Mouse (Mus musculus): ENCODE results near the gene Gm17606.
"Not testable (repeated sequence)": the region's sequence is repeated elsewhere in the genome, so short reads cannot be mapped to it uniquely, and the experiment has no call there.

Gm17606 gene

GRCm38 (mm10) chr14:54640946-54641304, at the start of gene Gm17606:
Gene Gm17606, plus strand, starts transcription at chr14:54640952.
- in situ Hi-C loops (cut with MboI; ENCODE audit: low pct_unique_long_range_greater_than_20kb in 1 of 2, low sequenced_read_pairs in 2 of 2, unreplicated experiment in 1 of 2), result loop anchor here in 1 of 2 experiments (25.0 kb wide), 1 partner anchor 404 kb away; no protein-coding TSS in a partner anchor

GRCm38 (mm10) chr14:54591056-54591455, 49.7 kb upstream of the Gm17606 start:
- in situ Hi-C loops (cut with MboI; ENCODE audit: low pct_unique_long_range_greater_than_20kb in 1 of 2, low sequenced_read_pairs in 2 of 2, unreplicated experiment in 1 of 2), result no loop called here

GRCm38 (mm10) chr14:54592319-54592934, 48.3 kb upstream of the Gm17606 start:
- in situ Hi-C loops (cut with MboI; ENCODE audit: low pct_unique_long_range_greater_than_20kb in 1 of 2, low sequenced_read_pairs in 2 of 2, unreplicated experiment in 1 of 2), result no loop called here

- in situ Hi-C loops (cut with MboI; ENCODE audit: low pct_unique_long_range_greater_than_20kb in 1 of 2, low sequenced_read_pairs in 2 of 2, unreplicated experiment in 1 of 2), result no loop called here
Measured at GRCm38 (mm10) chr14:54594055-54594454, 46.7 kb upstream of the Gm17606 start.

GRCm38 (mm10) chr14:54594631-54595414, 45.9 kb upstream of the Gm17606 start:
- in situ Hi-C loops (cut with MboI; ENCODE audit: low pct_unique_long_range_greater_than_20kb in 1 of 2, low sequenced_read_pairs in 2 of 2, unreplicated experiment in 1 of 2), result no loop called here

GRCm38 (mm10) chr14:54597084-54597483, 43.7 kb upstream of the Gm17606 start:
- in situ Hi-C loops (cut with MboI; ENCODE audit: low pct_unique_long_range_greater_than_20kb in 1 of 2, low sequenced_read_pairs in 2 of 2, unreplicated experiment in 1 of 2), result no loop called here

GRCm38 (mm10) chr14:54601601-54602000, 39.2 kb upstream of the Gm17606 start:
- in situ Hi-C loops (cut with MboI; ENCODE audit: low pct_unique_long_range_greater_than_20kb in 1 of 2, low sequenced_read_pairs in 2 of 2, unreplicated experiment in 1 of 2), result no loop called here

GRCm38 (mm10) chr14:54602613-54603012, 38.1 kb upstream of the Gm17606 start:
- in situ Hi-C loops (cut with MboI; ENCODE audit: low pct_unique_long_range_greater_than_20kb in 1 of 2, low sequenced_read_pairs in 2 of 2, unreplicated experiment in 1 of 2), result no loop called here

GRCm38 (mm10) chr14:54603038-54603654, 37.6 kb upstream of the Gm17606 start:
- in situ Hi-C loops (cut with MboI; ENCODE audit: low pct_unique_long_range_greater_than_20kb in 1 of 2, low sequenced_read_pairs in 2 of 2, unreplicated experiment in 1 of 2), result no loop called here

GRCm38 (mm10) chr14:54603686-54604085, 37.1 kb upstream of the Gm17606 start:
- in situ Hi-C loops (cut with MboI; ENCODE audit: low pct_unique_long_range_greater_than_20kb in 1 of 2, low sequenced_read_pairs in 2 of 2, unreplicated experiment in 1 of 2), result no loop called here

GRCm38 (mm10) chr14:54605752-54606321, 34.9 kb upstream of the Gm17606 start, which contains the start of gene 4931414P19Rik:
Gene 4931414P19Rik, minus strand, starts transcription at chr14:54605993.
- in situ Hi-C loops (cut with MboI; ENCODE audit: low pct_unique_long_range_greater_than_20kb in 1 of 2, low sequenced_read_pairs in 2 of 2, unreplicated experiment in 1 of 2), result no loop called here

- in situ Hi-C loops (cut with MboI; ENCODE audit: low pct_unique_long_range_greater_than_20kb in 1 of 2, low sequenced_read_pairs in 2 of 2, unreplicated experiment in 1 of 2), result no loop called here
Measured at GRCm38 (mm10) chr14:54607226-54607625, 33.5 kb upstream of the Gm17606 start.

- in situ Hi-C loops (cut with MboI; ENCODE audit: low pct_unique_long_range_greater_than_20kb in 1 of 2, low sequenced_read_pairs in 2 of 2, unreplicated experiment in 1 of 2), result no loop called here
Measured at GRCm38 (mm10) chr14:54609245-54609644, 31.5 kb upstream of the Gm17606 start.

- in situ Hi-C loops (cut with MboI; ENCODE audit: low pct_unique_long_range_greater_than_20kb in 1 of 2, low sequenced_read_pairs in 2 of 2, unreplicated experiment in 1 of 2), result no loop called here
Measured at GRCm38 (mm10) chr14:54609962-54610361, 30.8 kb upstream of the Gm17606 start.

- in situ Hi-C loops (cut with MboI; ENCODE audit: low pct_unique_long_range_greater_than_20kb in 1 of 2, low sequenced_read_pairs in 2 of 2, unreplicated experiment in 1 of 2), result no loop called here
Measured at GRCm38 (mm10) chr14:54610648-54611047, 30.1 kb upstream of the Gm17606 start.

GRCm38 (mm10) chr14:54614130-54614529, 26.6 kb upstream of the Gm17606 start:
- in situ Hi-C loops (cut with MboI; ENCODE audit: low pct_unique_long_range_greater_than_20kb in 1 of 2, low sequenced_read_pairs in 2 of 2, unreplicated experiment in 1 of 2), result not testable (repeated sequence)

- in situ Hi-C loops (cut with MboI; ENCODE audit: low pct_unique_long_range_greater_than_20kb in 1 of 2, low sequenced_read_pairs in 2 of 2, unreplicated experiment in 1 of 2), result no loop called here
Measured at GRCm38 (mm10) chr14:54616226-54616825, 24.4 kb upstream of the Gm17606 start.

GRCm38 (mm10) chr14:54617152-54617896, 23.4 kb upstream of the Gm17606 start:
- in situ Hi-C loops (cut with MboI; ENCODE audit: low pct_unique_long_range_greater_than_20kb in 1 of 2, low sequenced_read_pairs in 2 of 2, unreplicated experiment in 1 of 2), result no loop called here
